Mouse (Mus musculus) ES-Bruce4 (cell line): ENCODE data around the gene Frmd4a.

Source experiments
- CTCF ChIP-seq: IDR thresholded peaks from one replicate; pipeline ENCODE4 v1.8.1; 2011; ENCODE audit warnings: low read depth, low read length
- EP300 ChIP-seq: IDR thresholded peaks from 2 replicates; pipeline ENCODE4 v1.6.1; 2011; ENCODE audit warnings: low read depth, low read length; ENCODE audit not compliant: insufficient read depth
- POLR2A ChIP-seq: IDR thresholded peaks from one replicate; pipeline ENCODE4 v1.8.1; 2011; ENCODE audit warnings: low read length; ENCODE audit not compliant: insufficient read depth

- TF ChIP-seq CTCF, result no peak
- TF ChIP-seq POLR2A, result no peak
- TF ChIP-seq EP300, result no peak
These were observed 324.5 kb downstream of the Frmd4a start for GRCm38 (mm10) chr2:4342005-4342404.
